Mouse (Mus musculus): ENCODE results near the gene St3gal6. TPM values are rescaled to one million over a fixed set of nuclear protein-coding genes. Genes with fewer than 3 reads are reported as not detected.

Gene St3gal6
- polyA plus RNA-seq, 1 experiment from 2014 or later = 10.4 TPM

GRCm38 (mm10) chr16:58536076-58536475, 12.0 kb upstream of the St3gal6 start:
- H3K27me3 ChIP-seq (ENCODE audit: control insufficient read depth, insufficient read depth, low read length) = no peaks in the 10 kb centered on the region
- 86% methylated on average over 2 of the region's 2 CpGs for WGBS

GRCm38 (mm10) chr16:58535236-58535635, 11.2 kb upstream of the St3gal6 start:
- ATAC-seq (ENCODE audit: low FRiP score) (no peak), DNase-seq (ENCODE audit: low spot score) (no peak)
- no peak overlapping the region for H3K27ac ChIP-seq
- no peaks in the 10 kb centered on the region for H3K4me1 ChIP-seq (replicated peaks; ENCODE audit: control insufficient read depth, insufficient read depth, low read length)
- H3K27me3 ChIP-seq (ENCODE audit: control insufficient read depth, insufficient read depth, low read length) = no peaks in the 10 kb centered on the region
- H3K4me3 ChIP-seq (replicated peaks; ENCODE audit: low read length) = no peak overlapping the region
- H3K4me2 ChIP-seq (replicated peaks) = no peak overlapping the region
- WGBS = 64% methylated on average over 5 of the region's 5 CpGs
- H3K36me3 ChIP-seq (replicated peaks; ENCODE audit: control insufficient read depth, insufficient read depth) = no peaks in the 10 kb centered on the region
- no peak overlapping the region for H3K9ac ChIP-seq
- no peaks in the 10 kb centered on the region for H3K9me3 ChIP-seq (ENCODE audit: control insufficient read depth, low read length)

More at GRCm38 (mm10) chr16:58536076-58536475, 12.0 kb upstream of the St3gal6 start:
- Histone ChIP-seq H3K36me3 (replicated peaks; ENCODE audit: control insufficient read depth, insufficient read depth) (no peaks in the 10 kb centered on the region), H3K4me1 (replicated peaks; ENCODE audit: control insufficient read depth, insufficient read depth, low read length) (no peaks in the 10 kb centered on the region), H3K27ac (no peak overlapping the region), H3K9ac (no peak overlapping the region), H3K9me3 (ENCODE audit: control insufficient read depth, low read length) (no peaks in the 10 kb centered on the region), H3K4me3 (replicated peaks; ENCODE audit: low read length) (no peak overlapping the region), H3K4me2 (replicated peaks) (no peak overlapping the region)
- ATAC-seq (ENCODE audit: low FRiP score) = no peak
- no peak for DNase-seq (ENCODE audit: low spot score)

GRCm38 (mm10) chr16:58534245-58535142, 10.5 kb upstream of the St3gal6 start:
- WGBS = 87% methylated on average over 7 of the region's 7 CpGs
- no peak for ATAC-seq (ENCODE audit: low FRiP score)
- no peak overlapping the region for H3K4me2 ChIP-seq (replicated peaks)

GRCm38 (mm10) chr16:58533742-58534141, 9.7 kb upstream of the St3gal6 start:
- no peaks in the 10 kb centered on the region for H3K27me3 ChIP-seq (ENCODE audit: control insufficient read depth, insufficient read depth, low read length)
- no peak overlapping the region for H3K4me2 ChIP-seq (replicated peaks)
- DNase-seq (ENCODE audit: low spot score) (no peak), ATAC-seq (ENCODE audit: low FRiP score) (no peak)
- H3K4me3 ChIP-seq (replicated peaks; ENCODE audit: low read length) = no peak overlapping the region
- H3K4me1 ChIP-seq (replicated peaks; ENCODE audit: control insufficient read depth, insufficient read depth, low read length) = no peaks in the 10 kb centered on the region
- no peaks in the 10 kb centered on the region for H3K36me3 ChIP-seq (replicated peaks; ENCODE audit: control insufficient read depth, insufficient read depth)
- H3K9me3 ChIP-seq (ENCODE audit: control insufficient read depth, low read length) = no peaks in the 10 kb centered on the region
- H3K27ac ChIP-seq = no peak overlapping the region
- 76% methylated on average over 5 of the region's 5 CpGs for WGBS
- H3K9ac ChIP-seq = no peak overlapping the region

More at GRCm38 (mm10) chr16:58534245-58535142, 10.5 kb upstream of the St3gal6 start:
- Histone ChIP-seq H3K9ac (no peak overlapping the region), H3K9me3 (ENCODE audit: control insufficient read depth, low read length) (no peaks in the 10 kb centered on the region), H3K36me3 (replicated peaks; ENCODE audit: control insufficient read depth, insufficient read depth) (no peaks in the 10 kb centered on the region), H3K4me3 (replicated peaks; ENCODE audit: low read length) (no peak overlapping the region), H3K27me3 (ENCODE audit: control insufficient read depth, insufficient read depth, low read length) (no peaks in the 10 kb centered on the region), H3K4me1 (replicated peaks; ENCODE audit: control insufficient read depth, insufficient read depth, low read length) (no peaks in the 10 kb centered on the region), H3K27ac (no peak overlapping the region)
- no peak for DNase-seq (ENCODE audit: low spot score)

GRCm38 (mm10) chr16:58533254-58533653, 9.2 kb upstream of the St3gal6 start:
- WGBS = 84% methylated on average over 2 of the region's 2 CpGs
- H3K4me1 ChIP-seq (replicated peaks; ENCODE audit: control insufficient read depth, insufficient read depth, low read length) = no peaks in the 10 kb centered on the region
- no peak overlapping the region for H3K27ac ChIP-seq
- no peak overlapping the region for H3K4me3 ChIP-seq (replicated peaks; ENCODE audit: low read length)
- no peaks in the 10 kb centered on the region for H3K36me3 ChIP-seq (replicated peaks; ENCODE audit: control insufficient read depth, insufficient read depth)
- H3K27me3 ChIP-seq (ENCODE audit: control insufficient read depth, insufficient read depth, low read length) = no peaks in the 10 kb centered on the region
- H3K9ac ChIP-seq = no peak overlapping the region
- DNase-seq (ENCODE audit: low spot score) (no peak), ATAC-seq (ENCODE audit: low FRiP score) (no peak)
- H3K9me3 ChIP-seq (ENCODE audit: control insufficient read depth, low read length) = no peaks in the 10 kb centered on the region
- H3K4me2 ChIP-seq (replicated peaks) = no peak overlapping the region

GRCm38 (mm10) chr16:58532511-58532910, 8.5 kb upstream of the St3gal6 start:
- H3K27ac ChIP-seq = no peak overlapping the region
- H3K27me3 ChIP-seq (ENCODE audit: control insufficient read depth, insufficient read depth, low read length) = no peaks in the 10 kb centered on the region
- DNase-seq (ENCODE audit: low spot score) (no peak), ATAC-seq (ENCODE audit: low FRiP score) (no peak)
- WGBS = 33% methylated on average over 3 of the region's 3 CpGs
- H3K36me3 ChIP-seq (replicated peaks; ENCODE audit: control insufficient read depth, insufficient read depth) = no peaks in the 10 kb centered on the region
- H3K4me1 ChIP-seq (replicated peaks; ENCODE audit: control insufficient read depth, insufficient read depth, low read length) = no peaks in the 10 kb centered on the region
- no peak overlapping the region for H3K4me2 ChIP-seq (replicated peaks)
- no peaks in the 10 kb centered on the region for H3K9me3 ChIP-seq (ENCODE audit: control insufficient read depth, low read length)
- H3K4me3 ChIP-seq (replicated peaks; ENCODE audit: low read length) = no peak overlapping the region
- H3K9ac ChIP-seq = no peak overlapping the region

- H3K9ac ChIP-seq = no peak overlapping the region
- H3K4me2 ChIP-seq (replicated peaks) = no peak overlapping the region
- H3K27ac ChIP-seq = no peak overlapping the region
- peaks cover 10% of the 10 kb centered on the region; the same call in 1 of the 2 replicates for H3K9me3 ChIP-seq (ENCODE audit: control insufficient read depth, low read length)
- DNase-seq (ENCODE audit: low spot score) (no peak), ATAC-seq (ENCODE audit: low FRiP score) (no peak)
- H3K27me3 ChIP-seq (ENCODE audit: control insufficient read depth, insufficient read depth, low read length) = no peaks in the 10 kb centered on the region
- no peaks in the 10 kb centered on the region for H3K36me3 ChIP-seq (replicated peaks; ENCODE audit: control insufficient read depth, insufficient read depth)
- no peak overlapping the region for H3K4me3 ChIP-seq (replicated peaks; ENCODE audit: low read length)
- 79% methylated on average over 5 of the region's 5 CpGs for WGBS
- H3K4me1 ChIP-seq (replicated peaks; ENCODE audit: control insufficient read depth, insufficient read depth, low read length) = no peaks in the 10 kb centered on the region
Measured at GRCm38 (mm10) chr16:58527817-58528216, 3.8 kb upstream of the St3gal6 start.

- H3K9ac ChIP-seq = no peak overlapping the region
- H3K27ac ChIP-seq = no peak overlapping the region
- no peak overlapping the region for H3K4me2 ChIP-seq (replicated peaks)
- no peak overlapping the region for H3K4me3 ChIP-seq (replicated peaks; ENCODE audit: low read length)
- 81% methylated on average over 6 of the region's 6 CpGs for WGBS
- H3K9me3 ChIP-seq (ENCODE audit: control insufficient read depth, low read length) = peaks cover 10% of the 10 kb centered on the region; the same call in 1 of the 2 replicates
- no peaks in the 10 kb centered on the region for H3K36me3 ChIP-seq (replicated peaks; ENCODE audit: control insufficient read depth, insufficient read depth)
- ATAC-seq (ENCODE audit: low FRiP score) = no peak
- H3K4me1 ChIP-seq (replicated peaks; ENCODE audit: control insufficient read depth, insufficient read depth, low read length) = 0 out of 2 replicates have a peak, but pooled peaks cover 6% of the 10 kb centered on the region
- no peaks in the 10 kb centered on the region for H3K27me3 ChIP-seq (ENCODE audit: control insufficient read depth, insufficient read depth, low read length)
- no peak for DNase-seq (ENCODE audit: low spot score)
Measured at GRCm38 (mm10) chr16:58526729-58527128, 2.7 kb upstream of the St3gal6 start.

GRCm38 (mm10) chr16:58525832-58526231, 1.8 kb upstream of the St3gal6 start:
- H3K36me3 ChIP-seq (replicated peaks; ENCODE audit: control insufficient read depth, insufficient read depth) = no peaks in the 10 kb centered on the region
- no peak overlapping the region for H3K27ac ChIP-seq
- 0 out of 2 replicates have a peak, but pooled peaks cover 6% of the 10 kb centered on the region for H3K4me1 ChIP-seq (replicated peaks; ENCODE audit: control insufficient read depth, insufficient read depth, low read length)
- H3K9ac ChIP-seq = no peak overlapping the region
- H3K9me3 ChIP-seq (ENCODE audit: control insufficient read depth, low read length) = peaks cover 10% of the 10 kb centered on the region; the same call in 1 of the 2 replicates
- H3K4me2 ChIP-seq (replicated peaks) = no peak overlapping the region
- ATAC-seq (ENCODE audit: low FRiP score) (no peak), DNase-seq (ENCODE audit: low spot score) (no peak)
- H3K4me3 ChIP-seq (replicated peaks; ENCODE audit: low read length) = no peak overlapping the region
- peaks cover 8% of the 10 kb centered on the region for H3K27me3 ChIP-seq (ENCODE audit: control insufficient read depth, insufficient read depth, low read length)
